Mouse (Mus musculus): ENCODE data around the gene Ptk7. TPM values are rescaled to one million over a fixed set of nuclear protein-coding genes. Genes with fewer than 3 reads are reported as not detected.

Gene Ptk7
- total RNA-seq, 2 experiments from 2014 or later, result 9.1 to 9.2 TPM

GRCm38 (mm10) chr17:46612820-46613219 is 16.5 kb downstream of the Ptk7 start:
- intact Hi-C loops (cut with DNase I), result loop anchor here (1.0 kb wide), 1 partner anchor 8 kb away; no protein-coding TSS in a partner anchor
- no peak for DNase-seq

GRCm38 (mm10) chr17:46612189-46612588 is 17.1 kb downstream of the Ptk7 start:
- intact Hi-C loops (cut with DNase I), result no loop called here

GRCm38 (mm10) chr17:46611316-46611715 is 18.0 kb downstream of the Ptk7 start:
- intact Hi-C loops (cut with DNase I), result no loop called here
- no peak for DNase-seq

More at GRCm38 (mm10) chr17:46612189-46612588, 17.1 kb downstream of the Ptk7 start:
- no peak for DNase-seq

DNA sequence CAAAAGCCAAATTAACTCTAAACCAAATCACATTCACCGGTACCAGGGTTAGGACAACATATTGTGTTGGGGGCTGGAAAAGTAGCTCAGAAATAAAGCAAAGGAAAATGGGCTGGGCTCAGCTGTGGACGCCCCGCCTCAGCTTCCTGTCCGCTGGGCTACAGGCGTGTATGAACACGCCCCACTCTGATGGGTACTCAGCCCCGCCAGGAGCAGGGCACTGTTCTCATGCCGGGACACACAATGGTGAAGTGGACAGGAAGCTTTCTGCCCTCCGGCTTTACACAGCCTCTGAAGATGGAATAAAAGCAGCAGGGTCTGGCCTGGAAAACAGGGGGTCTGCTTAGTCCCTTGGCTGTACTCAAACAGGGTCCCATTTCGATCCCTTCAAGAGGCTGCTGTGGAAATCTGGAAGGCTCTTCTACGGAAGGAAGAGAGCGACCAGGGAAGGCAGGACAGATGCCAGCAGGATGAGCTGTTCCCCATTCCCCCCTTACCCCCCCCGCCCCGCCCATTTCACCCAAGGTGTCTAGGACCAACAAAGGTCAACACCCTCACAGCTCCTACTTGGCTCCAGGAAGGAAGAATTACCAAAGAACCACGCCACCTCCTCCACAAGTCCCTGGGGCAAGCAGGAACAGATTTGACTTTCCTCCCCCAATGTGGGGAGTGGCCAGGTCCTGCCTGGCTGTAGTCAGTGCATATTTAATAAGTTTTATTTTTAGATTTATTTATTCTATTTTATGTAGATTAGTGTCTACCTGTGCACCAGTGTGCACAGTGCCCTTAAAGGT is 19.4 kb downstream of the Ptk7 start:
- intact Hi-C loops (cut with DNase I), result no loop called here
- DNase-seq, result peak; percentile 33 to 47

GRCm38 (mm10) chr17:46605987-46606386 is 23.3 kb downstream of the Ptk7 start:
- DNase-seq, result no peak
- intact Hi-C loops (cut with DNase I), result no loop called here

DNA sequence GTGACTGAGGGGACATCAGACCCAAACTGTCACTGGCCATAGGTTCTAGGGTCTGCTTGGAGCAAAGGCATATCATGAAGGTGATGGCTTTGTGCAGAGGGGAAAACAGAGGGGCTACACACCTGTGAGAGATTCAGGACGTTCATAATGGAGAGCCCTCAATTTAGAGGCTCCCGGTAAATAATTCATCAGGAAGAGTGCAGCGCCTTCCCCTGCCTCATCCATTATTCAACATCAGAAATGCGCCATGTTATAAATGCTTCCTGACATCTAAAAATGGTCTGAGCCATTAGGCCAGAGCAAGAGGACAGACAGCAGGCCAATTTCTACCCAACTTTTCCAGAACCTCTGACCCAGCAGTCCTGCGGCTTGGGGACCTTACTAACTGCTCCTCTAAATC is 24.2 kb downstream of the Ptk7 start:
- intact Hi-C loops (cut with DNase I), result no loop called here
- no peak for DNase-seq

- intact Hi-C loops (cut with DNase I), result loop anchor here (5.0 kb wide), 1 partner anchor 34 kb away; no protein-coding TSS in a partner anchor
- no peak for DNase-seq
Measured at GRCm38 (mm10) chr17:46603229-46603628, 26.1 kb downstream of the Ptk7 start.

GRCm38 (mm10) chr17:46602212-46602611 is 27.1 kb downstream of the Ptk7 start:
- peak; percentile 33 to 48 for DNase-seq
- intact Hi-C loops (cut with DNase I), result loop anchor here (5.0 kb wide), 1 partner anchor 35 kb away; no protein-coding TSS in a partner anchor

DNA sequence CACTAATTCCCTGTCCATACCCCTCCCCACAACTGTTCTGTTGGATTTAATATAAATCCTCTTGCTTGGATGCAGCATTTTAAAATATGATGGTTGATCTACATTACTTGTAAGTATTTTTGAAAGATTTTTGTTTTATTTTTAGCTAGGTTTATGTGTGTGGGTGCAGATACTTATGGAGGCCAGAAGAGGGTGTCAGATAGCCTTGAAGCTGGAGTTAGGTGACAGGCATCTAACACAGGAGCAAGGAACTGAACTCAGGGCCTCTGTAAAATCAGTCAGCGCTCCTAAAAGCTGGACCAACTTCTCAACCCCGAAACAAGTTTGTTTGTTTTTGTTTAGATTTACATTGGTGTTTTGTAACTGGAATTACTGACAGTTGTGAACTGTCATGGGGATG is 28.7 kb downstream of the Ptk7 start:
- no peak for DNase-seq
- intact Hi-C loops (cut with DNase I), result loop anchor here (5.0 kb wide), 1 partner anchor 37 kb away; no protein-coding TSS in a partner anchor

GRCm38 (mm10) chr17:46598963-46599362 is 30.3 kb downstream of the Ptk7 start:
- intact Hi-C loops (cut with DNase I), result no loop called here

DNA sequence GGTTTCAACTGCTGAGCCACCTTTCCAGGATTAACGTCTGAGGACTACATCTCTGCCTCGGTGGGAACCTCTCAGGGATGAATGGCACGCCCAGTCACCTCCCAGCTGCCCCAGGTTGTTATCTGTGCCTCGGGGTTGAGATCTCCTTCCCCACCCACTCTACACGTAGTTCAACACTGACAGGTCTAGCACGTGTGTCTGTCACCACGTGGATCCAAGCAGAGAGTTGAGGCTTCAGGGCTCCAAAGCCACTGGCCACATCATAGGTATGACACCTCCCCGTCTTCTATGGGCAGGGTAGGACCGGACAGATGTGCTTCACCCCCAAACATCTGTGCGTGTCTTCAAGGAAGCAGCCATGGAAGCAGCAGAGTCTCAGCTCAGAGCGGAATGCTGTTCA is 31.3 kb downstream of the Ptk7 start:
- intact Hi-C loops (cut with DNase I), result no loop called here

More at GRCm38 (mm10) chr17:46598963-46599362, 30.3 kb downstream of the Ptk7 start:
- no peak for DNase-seq

GRCm38 (mm10) chr17:46595336-46595735 is 34.0 kb downstream of the Ptk7 start:
- intact Hi-C loops (cut with DNase I), result no loop called here
- DNase-seq, result no peak

More for the DNA sequence above, 31.3 kb downstream of the Ptk7 start:
- no peak for DNase-seq

GRCm38 (mm10) chr17:46594606-46595005 is 34.7 kb downstream of the Ptk7 start:
- intact Hi-C loops (cut with DNase I), result no loop called here
- no peak for DNase-seq

DNA sequence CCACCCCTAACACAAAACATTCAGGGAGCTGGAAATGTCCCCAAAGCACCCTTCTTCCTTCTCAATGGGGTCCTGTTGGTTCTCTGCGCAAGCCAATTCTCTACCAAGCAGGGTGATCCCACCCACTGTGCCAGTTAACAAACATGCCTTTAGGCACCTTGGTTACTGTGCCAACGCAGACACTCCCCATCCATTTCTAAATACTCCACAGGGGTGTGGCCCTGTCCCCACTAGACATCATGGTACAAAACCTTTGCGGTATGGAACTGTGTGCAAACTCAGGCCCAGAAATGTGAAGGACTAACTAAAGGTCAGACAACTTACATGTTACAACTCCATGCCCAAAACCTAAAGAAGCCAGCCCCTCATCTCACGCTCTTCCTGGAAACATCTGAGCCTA is 36.2 kb downstream of the Ptk7 start:
- DNase-seq, result no peak
- intact Hi-C loops (cut with DNase I), result no loop called here

DNA sequence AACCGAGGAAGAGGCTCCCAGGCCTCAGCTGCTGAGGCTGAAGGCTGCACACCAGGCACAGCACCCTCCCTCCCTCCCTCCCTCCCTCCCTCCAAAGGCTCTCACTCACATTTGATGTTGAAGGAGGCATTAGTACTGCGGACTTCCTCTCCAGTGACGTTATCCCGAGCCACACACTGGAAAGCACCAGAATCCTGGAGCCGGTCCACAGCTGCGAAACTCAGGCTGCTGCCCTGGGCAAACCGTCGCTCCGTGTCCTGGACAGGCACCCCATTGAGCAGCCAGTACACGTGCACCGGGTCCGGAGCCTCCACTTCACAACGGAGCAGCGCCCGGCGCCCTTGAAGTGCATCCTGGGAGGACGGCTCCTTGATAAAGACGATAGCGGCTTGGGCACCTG is 37.9 kb downstream of the Ptk7 start:
- intact Hi-C loops (cut with DNase I), result no loop called here
- DNase-seq, result peak; percentile 22 to 30

DNA sequence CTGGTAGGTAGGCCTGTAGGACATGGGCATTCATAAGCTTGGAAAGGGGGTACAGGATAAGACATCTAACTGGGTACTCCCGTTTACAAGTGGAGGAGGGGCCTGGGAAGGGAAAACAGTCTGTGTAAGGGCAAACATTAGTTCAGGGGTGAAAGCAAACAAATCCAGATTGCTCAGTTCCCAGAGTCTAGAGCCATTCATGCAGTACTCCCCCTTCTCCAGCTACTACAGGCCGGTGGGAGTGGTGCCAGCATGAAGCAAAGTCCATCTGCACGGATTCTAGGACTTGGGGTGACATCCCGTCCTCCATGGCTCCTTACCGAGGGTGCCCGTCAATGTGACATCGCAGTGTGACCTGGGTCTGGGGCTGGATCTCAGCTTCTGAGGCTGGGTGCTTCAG is 38.9 kb downstream of the Ptk7 start:
- DNase-seq, result no peak
- intact Hi-C loops (cut with DNase I), result no loop called here

GRCm38 (mm10) chr17:46589635-46590314 is 39.5 kb downstream of the Ptk7 start:
- DNase-seq, result peak in 1 of 2 experiments; percentile 12
- intact Hi-C loops (cut with DNase I), result loop anchor here (1.0 kb wide), 1 partner anchor 64 kb away; no protein-coding TSS in a partner anchor

DNA sequence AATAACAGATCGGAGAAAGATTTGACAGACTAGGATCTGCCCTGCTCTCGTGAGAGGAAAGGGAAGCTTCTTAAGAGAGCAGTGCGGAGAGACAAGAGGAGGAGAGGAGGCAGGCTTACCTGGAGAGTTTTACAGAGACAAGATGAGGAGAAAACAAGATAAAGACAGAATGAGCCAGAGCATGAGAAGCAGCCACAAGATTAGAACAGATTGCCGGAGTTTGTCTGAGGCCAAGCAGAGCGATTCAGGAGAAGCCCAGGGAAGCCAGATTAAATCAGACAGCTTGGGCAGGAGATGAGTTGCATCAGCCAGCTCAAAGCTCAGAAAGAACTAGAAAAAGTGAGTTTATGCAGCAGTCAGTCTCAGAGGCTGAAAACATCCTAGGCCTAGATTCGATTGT is 40.4 kb downstream of the Ptk7 start:
- intact Hi-C loops (cut with DNase I), result loop anchor here (1.0 kb wide), 1 partner anchor 64 kb away; no protein-coding TSS in a partner anchor
- DNase-seq, result no peak

GRCm38 (mm10) chr17:46588173-46588572 is 41.1 kb downstream of the Ptk7 start:
- intact Hi-C loops (cut with DNase I), result no loop called here
- no peak for DNase-seq

DNA sequence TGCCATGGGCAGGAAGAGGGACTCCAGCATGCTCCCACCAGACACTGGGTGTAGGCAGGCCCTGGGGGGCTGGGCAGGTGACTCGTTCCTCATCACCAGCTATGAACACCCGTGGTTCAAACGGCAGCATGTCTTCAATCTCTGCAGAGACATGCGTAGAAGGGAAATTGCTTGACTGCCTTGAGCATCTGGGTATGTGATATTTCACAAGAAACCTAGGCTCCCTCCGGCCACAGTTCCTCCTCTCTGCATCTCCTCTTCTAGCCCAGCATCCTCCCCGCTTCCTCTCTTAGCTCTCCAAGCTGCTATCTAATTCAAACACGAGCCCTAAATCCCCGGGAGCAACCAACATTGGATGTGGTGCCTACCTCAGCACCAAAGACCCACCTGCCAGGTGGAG is 43.0 kb downstream of the Ptk7 start:
- no peak for DNase-seq
- intact Hi-C loops (cut with DNase I), result no loop called here

- intact Hi-C loops (cut with DNase I), result no loop called here
- DNase-seq, result no peak
Measured at GRCm38 (mm10) chr17:46578650-46579049, 50.7 kb downstream of the Ptk7 start.
